Mouse (Mus musculus) myocyte (in vitro differentiated cells): ENCODE measurements at regions not wholly inside any gene's neighbourhood (a gene's known extent, or its start where the extent isn't known, plus 50 kb on each side); places are given as distances from the start of the nearest gene placed in this dataset.

Experiments used
- H3K27me3 ChIP-seq: one replicate; pipeline ENCODE4 v1.6.1; 2011; ENCODE audit not compliant: control insufficient read depth, insufficient read depth, insufficient read length
- H3K36me3 ChIP-seq: one replicate; pipeline ENCODE4 v1.6.1; 2011; ENCODE audit not compliant: control insufficient read depth, insufficient read depth
- H3K4me2 ChIP-seq: one replicate; pipeline ENCODE4 v1.6.1; 2011; ENCODE audit warnings: low read depth, control low read depth
- H3K4me3 ChIP-seq: one replicate; pipeline ENCODE4 v1.5.1; 2011; ENCODE audit warnings: mild to moderate bottlenecking, control low read depth, moderate library complexity
- H3K79me2 ChIP-seq: one replicate; pipeline ENCODE4 v1.6.1; 2011; ENCODE audit not compliant: control insufficient read depth, insufficient read depth
- H3ac ChIP-seq: one replicate; pipeline ENCODE4 v1.6.1; 2011; ENCODE audit not compliant: control insufficient read depth, insufficient read length
- CEBPB ChIP-seq: IDR thresholded peaks from 2 replicates; pipeline ENCODE4 v1.6.1; 2011; ENCODE audit warnings: mild to moderate bottlenecking, moderate library complexity; ENCODE audit not compliant: poor library complexity, insufficient read depth, severe bottlenecking
- E2F4 ChIP-seq: IDR thresholded peaks from one replicate; pipeline ENCODE4 v1.6.1; 2011; ENCODE audit warnings: mild to moderate bottlenecking, control low read depth, moderate library complexity; ENCODE audit not compliant: insufficient read depth
- MAX ChIP-seq: IDR thresholded peaks from one replicate; pipeline ENCODE4 v1.6.1; 2011; ENCODE audit warnings: low read depth, mild to moderate bottlenecking, control low read depth
- MYOD1 ChIP-seq, 3 experiments: IDR thresholded peaks; one replicate each; pipeline ENCODE4 v1.6.1; 2011; ENCODE audit warnings: control low read depth in 2 of 3, low read depth in 2 of 3, mild to moderate bottlenecking in 2 of 3, moderate library complexity in 1 of 3; ENCODE audit not compliant: insufficient read length in 2 of 3, control insufficient read depth in 1 of 3
- MYOG ChIP-seq, 3 experiments: IDR thresholded peaks; one replicate each; pipeline ENCODE4 v1.6.1; 2011; ENCODE audit warnings: control low read depth in 2 of 3, low read depth in 2 of 3, mild to moderate bottlenecking in 2 of 3; ENCODE audit not compliant: insufficient read length in 2 of 3, control insufficient read depth in 1 of 3, insufficient read depth in 1 of 3
- POLR2A ChIP-seq: IDR thresholded peaks from one replicate; pipeline ENCODE4 v1.6.1; 2011; ENCODE audit warnings: low read depth, mild to moderate bottlenecking, control low read depth, moderate library complexity; ENCODE audit not compliant: insufficient read length
- POLR2AphosphoS2 ChIP-seq: IDR thresholded peaks from one replicate; pipeline ENCODE4 v1.6.1; 2011; ENCODE audit warnings: low read depth, control low read depth; ENCODE audit not compliant: insufficient read length
- REST ChIP-seq: IDR thresholded peaks from one replicate; pipeline ENCODE4 v1.6.1; 2011; ENCODE audit warnings: mild to moderate bottlenecking, control low read depth, moderate library complexity; ENCODE audit not compliant: insufficient read depth, insufficient read length
- SRF ChIP-seq: IDR thresholded peaks from one replicate; pipeline ENCODE4 v1.6.1; 2011; ENCODE audit warnings: low read depth; ENCODE audit not compliant: control insufficient read depth, insufficient read length
- TCF12 ChIP-seq: IDR thresholded peaks from one replicate; pipeline ENCODE4 v1.6.1; 2011; ENCODE audit warnings: mild to moderate bottlenecking, control low read depth; ENCODE audit not compliant: poor library complexity, insufficient read depth, severe bottlenecking
- TCF3 ChIP-seq: IDR thresholded peaks from one replicate; pipeline ENCODE4 v1.6.1; 2011; ENCODE audit warnings: low read depth, control low read depth; ENCODE audit not compliant: insufficient read length
- USF1 ChIP-seq: IDR thresholded peaks from one replicate; pipeline ENCODE4 v1.6.1; 2011; ENCODE audit warnings: low read depth, mild to moderate bottlenecking, control low read depth, moderate library complexity

GRCm38 (mm10) chr9:116337446-116338010 lies 162.4 kb upstream of the Tgfbr2 start:
- Histone ChIP-seq H3K4me3 (no peak overlapping the region), H3K4me2 (no peak overlapping the region), H3ac (no peak overlapping the region), H3K79me2 (no peaks in the 10 kb centered on the region), H3K36me3 (no peaks in the 10 kb centered on the region), H3K27me3 (no peaks in the 10 kb centered on the region)
- no peak for TF ChIP-seq POLR2A
- no peak for TF ChIP-seq REST
- no peak for TF ChIP-seq POLR2AphosphoS2
- TF ChIP-seq E2F4, result no peak
- TF ChIP-seq CEBPB, result no peak
- TF ChIP-seq SRF, result no peak

GRCm38 (mm10) chr9:116335561-116336478 lies 160.7 kb upstream of the Tgfbr2 start:
- no peak for TF ChIP-seq TCF12
- no peak for TF ChIP-seq REST
- no peak for TF ChIP-seq E2F4
- no peak for TF ChIP-seq MYOG (IDR thresholded peaks at IDR 0.05; ENCODE audit: control insufficient read depth in 1 of 3, insufficient read depth in 1 of 3, insufficient read length in 2 of 3, low read depth in 2 of 3)
- TF ChIP-seq MAX, result no peak
- TF ChIP-seq POLR2AphosphoS2, result no peak
- TF ChIP-seq TCF3, result no peak
- TF ChIP-seq MYOD1 (IDR thresholded peaks at IDR 0.05; ENCODE audit: control insufficient read depth in 1 of 3, insufficient read length in 2 of 3, low read depth in 2 of 3), result no peak
- TF ChIP-seq USF1, result no peak
- no peak for TF ChIP-seq SRF
- no peak for TF ChIP-seq POLR2A
- no peak for TF ChIP-seq CEBPB
- no peak overlapping the region for H3K4me3 ChIP-seq
- no peaks in the 10 kb centered on the region for H3K36me3 ChIP-seq
- no peaks in the 10 kb centered on the region for H3K27me3 ChIP-seq
- no peaks in the 10 kb centered on the region for H3K79me2 ChIP-seq
- H3K4me2 ChIP-seq, result no peak overlapping the region
- no peak overlapping the region for H3ac ChIP-seq

DNA sequence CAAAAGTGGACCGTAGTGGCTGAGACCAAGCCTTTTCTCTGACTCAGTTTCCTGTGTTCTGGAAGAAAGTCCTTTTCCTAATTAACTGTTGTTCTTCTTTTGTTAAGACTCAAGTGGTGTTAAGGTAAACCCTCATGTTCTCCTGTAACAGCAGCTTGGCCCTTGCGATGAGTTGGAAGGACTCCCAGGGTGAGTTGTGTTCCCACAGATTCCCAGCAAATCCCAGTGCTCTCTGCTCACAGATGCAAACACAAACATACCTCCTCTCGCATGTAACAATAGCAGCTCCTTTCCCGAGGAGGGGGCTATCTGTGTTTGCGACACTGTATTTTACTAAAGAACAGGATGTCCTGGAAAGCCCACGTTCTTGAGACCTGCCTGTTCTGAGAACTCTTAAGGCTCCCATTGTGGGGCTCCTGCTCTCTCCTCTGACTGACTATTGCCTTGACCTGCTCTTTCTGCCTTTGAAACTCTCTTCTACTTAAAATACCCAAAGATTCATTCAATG lies 158.8 kb upstream of the Tgfbr2 start:
- no peak overlapping the region for H3K4me2 ChIP-seq
- no peak overlapping the region for H3K4me3 ChIP-seq
- H3ac ChIP-seq, result no peak overlapping the region
- H3K36me3 ChIP-seq, result no peaks in the 10 kb centered on the region
- no peak for TF ChIP-seq REST
- no peak for TF ChIP-seq SRF
- TF ChIP-seq E2F4, result no peak
- H3K79me2 ChIP-seq, result no peaks in the 10 kb centered on the region
- H3K27me3 ChIP-seq, result no peaks in the 10 kb centered on the region

- no peak overlapping the region for H3ac ChIP-seq
- no peak for TF ChIP-seq MAX
- no peak for TF ChIP-seq TCF3
- no peak for TF ChIP-seq E2F4
- no peak for TF ChIP-seq CEBPB
- TF ChIP-seq SRF, result no peak
- no peak for TF ChIP-seq POLR2AphosphoS2
- TF ChIP-seq POLR2A, result no peak
- TF ChIP-seq TCF12, result no peak
- no peak for TF ChIP-seq MYOG (IDR thresholded peaks at IDR 0.05; ENCODE audit: control insufficient read depth in 1 of 3, insufficient read depth in 1 of 3, insufficient read length in 2 of 3, low read depth in 2 of 3)
- no peak for TF ChIP-seq MYOD1 (IDR thresholded peaks at IDR 0.05; ENCODE audit: control insufficient read depth in 1 of 3, insufficient read length in 2 of 3, low read depth in 2 of 3)
- TF ChIP-seq REST, result no peak
- TF ChIP-seq USF1, result no peak
- no peak overlapping the region for H3K4me3 ChIP-seq
- no peaks in the 10 kb centered on the region for H3K27me3 ChIP-seq
- H3K36me3 ChIP-seq, result no peaks in the 10 kb centered on the region
- H3K4me2 ChIP-seq, result no peak overlapping the region
- H3K79me2 ChIP-seq, result no peaks in the 10 kb centered on the region
Observed at GRCm38 (mm10) chr9:116332485-116333118, 157.4 kb upstream of the Tgfbr2 start.
